ENCODE assay signal across 9 mouse cellular contexts in genomic region chr7:105477841-105478240, GRCm38 (mm10). TPM values are rescaled to one million over a fixed set of nuclear protein-coding genes. Genes with fewer than 3 reads are reported as not detected.
DNase-seq lines count a peak whose midpoint lies in the region; ATAC-seq and TF ChIP-seq lines count a peak whose summit lies in the region.
"Had no signal": no experiment of that assay in that cellular context is flagged by ENCODE, and none has a peak within 500 bp of the region (broad histone marks: within the 10 kb centered on the region; RNA-seq: fewer than 3 reads in every experiment).

No protein-coding gene starts in this region.

- DNase-seq in spleen, adult 2 months (ENCODE audit: low read depth in 1 of 2, low spot score in 2 of 2): no peak
- no peak for DNase-seq in spleen, postnatal 4 days (ENCODE audit: low spot score in 2 of 2)
- peak; percentile 40 for DNase-seq in adrenal gland, adult 8-10 months
- DNase-seq in embryo, embryonic 11 days: peak; percentile 67
- DNase-seq in heart, postnatal 14 days: peak; percentile 36 to 63
- peak; percentile 50 to 74 for DNase-seq in layer of hippocampus, postnatal 14 days (ENCODE audit: low spot score in 2 of 2)

- peak; percentile 85 for ATAC-seq in megakaryocyte-erythroid progenitor cell, adult 5-6 weeks (replicated peaks; ENCODE audit: low FRiP score, low TSS enrichment, poor library complexity, severe bottlenecking)
- no peak for ATAC-seq in monocyte, adult 5-6 weeks (replicated peaks; ENCODE audit: insufficient number of reproducible peaks, low FRiP score, low TSS enrichment, poor library complexity, severe bottlenecking)

- H3K27ac ChIP-seq in spleen, adult 2 months (ENCODE audit: insufficient read depth, low read length): no peak overlapping the region

- H3K36me3 ChIP-seq in spleen, adult 2 months (ENCODE audit: control insufficient read depth, insufficient read depth, low read length): no peaks in the 10 kb centered on the region

- H3K4me1 ChIP-seq in spleen, adult 2 months (ENCODE audit: control insufficient read depth, insufficient read depth, insufficient read length): no peaks in the 10 kb centered on the region

- H3K4me3 ChIP-seq in spleen, adult 2 months (ENCODE audit: extremely low read depth, insufficient read depth, insufficient read length): no peak overlapping the region

- no peaks in the 10 kb centered on the region for H3K27me3 ChIP-seq in spleen, adult 2 months (ENCODE audit: control insufficient read depth, insufficient read depth, low read length)

- 48% methylated on average over 3 of the region's 3 CpGs for WGBS in spleen, adult 2 months

- TF ChIP-seq POLR2A in spleen, adult 2 months (IDR thresholded peaks at IDR 0.05; ENCODE audit: low read depth, low read length): no peak

- peak; percentile 14; the same call in 1 of the 2 replicates for TF ChIP-seq CTCF in spleen, adult 2 months (IDR thresholded peaks at IDR 0.05; ENCODE audit: extremely low read depth, insufficient read depth, insufficient read length, insufficient replicate concordance)

- intact Hi-C loops in heart, postnatal 14 days (cut with DNase I): loop anchor here (1.0 to 10.0 kb wide), 3 partner anchors 39 to 253 kb away; no protein-coding TSS in a partner anchor

RNA-seq across cellular contexts. Expression of gene Cavin3, which starts 4.3 kb away (rescaled TPM):
- polyA plus RNA-seq in spleen, adult 2 months (2012; rRNA removed): 35.1 and 53.9 TPM in 2 replicates
- 10 to 100 TPM; 59.4 to 66.5 (median 60.9) TPM for total RNA-seq in adrenal gland, adult 8-10 months (2022)
- 10 to 100 TPM; 31.4 to 35.5 TPM for total RNA-seq in heart, postnatal 14 days (2021)
- 10 to 100 TPM; 13.8 to 14.1 TPM for total RNA-seq in layer of hippocampus, postnatal 14 days (2021)
- not detected in 2 replicates for total RNA-seq in megakaryocyte-erythroid progenitor cell, adult 5-6 weeks (2014; fragmentation: Nextera tagmentation)
- total RNA-seq in megakaryocyte-erythroid progenitor cell, adult 5-6 weeks (2017): 0.61 and 0.75 TPM in 2 replicates
- not detected in 3 replicates for total RNA-seq in monocyte, adult 5-6 weeks (2017)

RNA-seq across cellular contexts. Expression of gene Cckbr, which starts 52.3 kb away (rescaled TPM):
- polyA plus RNA-seq in spleen, adult 2 months (2012; rRNA removed): 0.11 TPM in 1 of 2 replicates, not detected in the other
- total RNA-seq in adrenal gland, adult 8-10 months (2022): under 1 TPM in 2 of 4 experiments, not detected in 2; 0.13 to 0.15 TPM
- total RNA-seq in heart, postnatal 14 days (2021): not detected
- 10 to 100 TPM; 10.1 to 11.3 TPM for total RNA-seq in layer of hippocampus, postnatal 14 days (2021)
- total RNA-seq in megakaryocyte-erythroid progenitor cell, adult 5-6 weeks (2014; fragmentation: Nextera tagmentation): not detected in 2 replicates
- not detected in 2 replicates for total RNA-seq in megakaryocyte-erythroid progenitor cell, adult 5-6 weeks (2017)
- not detected in 3 replicates for total RNA-seq in monocyte, adult 5-6 weeks (2017)
- total RNA-seq: gastrocnemius, postnatal 4 days had no signal

Comparison
In these comparisons a context has a peak if more than half of its experiments do, and no peak if none do; other contexts are left out.
1. DNase-seq: peak in adrenal gland, adult 8-10 months (single experiment), embryo, embryonic 11 days (single experiment), heart, postnatal 14 days (2 of 2) and layer of hippocampus, postnatal 14 days (2 of 2); none in spleen, adult 2 months (0 of 2) and spleen, postnatal 4 days (0 of 2).
2. RNA of gene Cavin3, which starts 4.3 kb away (total RNA-seq): 59.4 to 66.5 TPM in adrenal gland, adult 8-10 months, 31.4 to 35.5 TPM in heart, postnatal 14 days and 13.8 to 14.1 TPM in layer of hippocampus, postnatal 14 days; 0.61 to 0.75 TPM in megakaryocyte-erythroid progenitor cell, adult 5-6 weeks and not detected in monocyte, adult 5-6 weeks; every median in the first group is over 4 times any median in the second.
3. RNA of gene Cckbr, which starts 52.3 kb away (total RNA-seq): 10.1 to 11.3 TPM in layer of hippocampus, postnatal 14 days; 0.13 to 0.15 TPM in adrenal gland, adult 8-10 months, not detected in heart, postnatal 14 days, not detected in megakaryocyte-erythroid progenitor cell, adult 5-6 weeks and not detected in monocyte, adult 5-6 weeks; every median in the first group is over 4 times any median in the second.